Mouse (Mus musculus): ENCODE measurements at regions not wholly inside any gene's neighbourhood (a gene's known extent, or its start where the extent isn't known, plus 50 kb on each side); places are given as distances from the start of the nearest gene placed in this dataset.

GRCm38 (mm10) chr6:51220778-51221177 is 211.7 kb upstream of the Nfe2l3 start:
- no peak for DNase-seq

- no peak for DNase-seq
These were observed 196.3 kb upstream of the Nfe2l3 start for GRCm38 (mm10) chr6:51236077-51236740.

GRCm38 (mm10) chr6:51240039-51240438 is 192.4 kb upstream of the Nfe2l3 start:
- DNase-seq, result no peak

- no peak for DNase-seq
These were observed 182.2 kb upstream of the Nfe2l3 start for GRCm38 (mm10) chr6:51250233-51250632.

- no peak for DNase-seq
These were observed 181.0 kb upstream of the Nfe2l3 start for GRCm38 (mm10) chr6:51251432-51251831.

GRCm38 (mm10) chr6:51252721-51253120 is 179.7 kb upstream of the Nfe2l3 start:
- DNase-seq, result no peak

- no peak for DNase-seq
These were observed 175.8 kb upstream of the Nfe2l3 start for GRCm38 (mm10) chr6:51256631-51257030.

- DNase-seq, result no peak
These were observed 174.9 kb upstream of the Nfe2l3 start for GRCm38 (mm10) chr6:51257524-51257923.

- no peak for DNase-seq
These were observed 174.2 kb upstream of the Nfe2l3 start for GRCm38 (mm10) chr6:51258304-51258703.

- no peak for DNase-seq
These were observed 168.9 kb upstream of the Nfe2l3 start for GRCm38 (mm10) chr6:51263595-51263994.

GRCm38 (mm10) chr6:51265329-51265728 is 167.1 kb upstream of the Nfe2l3 start:
- no peak for DNase-seq

- no peak for DNase-seq
These were observed 165.7 kb upstream of the Nfe2l3 start for GRCm38 (mm10) chr6:51266721-51267120.

- no peak for DNase-seq
These were observed 164.6 kb upstream of the Nfe2l3 start for GRCm38 (mm10) chr6:51267888-51268287.

- no peak for DNase-seq
These were observed 163.5 kb upstream of the Nfe2l3 start for GRCm38 (mm10) chr6:51268931-51269330.

GRCm38 (mm10) chr6:51269617-51270016 is 162.9 kb upstream of the Nfe2l3 start:
- DNase-seq, result peak; percentile 49

- peak; percentile 95 for DNase-seq
These were observed 162.0 kb upstream of the Nfe2l3 start for GRCm38 (mm10) chr6:51270216-51271127.

- DNase-seq, result no peak
These were observed 161.4 kb upstream of the Nfe2l3 start for GRCm38 (mm10) chr6:51271128-51271480.

GRCm38 (mm10) chr6:51272136-51272736 is 160.2 kb upstream of the Nfe2l3 start:
- no peak for DNase-seq

- DNase-seq, result no peak
These were observed 153.0 kb upstream of the Nfe2l3 start for GRCm38 (mm10) chr6:51279491-51279890.

GRCm38 (mm10) chr6:51280231-51280630 is 152.2 kb upstream of the Nfe2l3 start:
- DNase-seq, result no peak

- DNase-seq, result no peak
These were observed 148.4 kb upstream of the Nfe2l3 start for GRCm38 (mm10) chr6:51283916-51284706.

GRCm38 (mm10) chr6:51284881-51285280 is 147.6 kb upstream of the Nfe2l3 start:
- DNase-seq, result no peak

- no peak for DNase-seq
These were observed 145.6 kb upstream of the Nfe2l3 start for GRCm38 (mm10) chr6:51286836-51287235.
